Mouse (Mus musculus): ENCODE results near the gene Gbx2. TPM values are rescaled to one million over a fixed set of nuclear protein-coding genes. Genes with fewer than 3 reads are reported as not detected.

Gene Gbx2
- total RNA-seq, 2 experiments from 2014 or later: not detected

- no peak for DNase-seq
These were observed 4.7 kb upstream of the Gbx2 start for GRCm38 (mm10) chr1:89935493-89936348.

- DNase-seq: no peak
These were observed 3.6 kb upstream of the Gbx2 start for GRCm38 (mm10) chr1:89934316-89935260.

- no peak for DNase-seq
These were observed 2.8 kb upstream of the Gbx2 start for GRCm38 (mm10) chr1:89933786-89934185.

GRCm38 (mm10) chr1:89933028-89933427 is 2.0 kb upstream of the Gbx2 start:
- no peak for DNase-seq

- no peak for DNase-seq
These were observed 1.6 kb upstream of the Gbx2 start for GRCm38 (mm10) chr1:89932616-89933015.

GRCm38 (mm10) chr1:89932021-89932423 is 1.0 kb upstream of the Gbx2 start:
- DNase-seq: no peak

GRCm38 (mm10) chr1:89930551-89930950 is 428 bp downstream of the Gbx2 start:
- no peak for DNase-seq

- peak; percentile 20 for DNase-seq
These were observed 1.1 kb downstream of the Gbx2 start for GRCm38 (mm10) chr1:89929721-89930505.

GRCm38 (mm10) chr1:89929181-89929580 is 1.8 kb downstream of the Gbx2 start:
- no peak for DNase-seq

GRCm38 (mm10) chr1:89928676-89929075 is 2.3 kb downstream of the Gbx2 start:
- no peak for DNase-seq

GRCm38 (mm10) chr1:89927061-89927661 is 3.8 kb downstream of the Gbx2 start:
- peak; percentile 33 for DNase-seq

GRCm38 (mm10) chr1:89926583-89927060 is 4.4 kb downstream of the Gbx2 start:
- no peak for DNase-seq

- no peak for DNase-seq
These were observed 5.3 kb downstream of the Gbx2 start for GRCm38 (mm10) chr1:89925501-89926190.

GRCm38 (mm10) chr1:89923642-89924020 is 7.3 kb downstream of the Gbx2 start:
- DNase-seq: no peak

- no peak for DNase-seq
These were observed 7.9 kb downstream of the Gbx2 start for GRCm38 (mm10) chr1:89922883-89923641.

GRCm38 (mm10) chr1:89922282-89922681 is 8.7 kb downstream of the Gbx2 start:
- DNase-seq: no peak

- DNase-seq: no peak
These were observed 9.2 kb downstream of the Gbx2 start for GRCm38 (mm10) chr1:89921806-89922205.

GRCm38 (mm10) chr1:89919206-89919605 is 11.8 kb downstream of the Gbx2 start:
- no peak for DNase-seq

- DNase-seq: no peak
These were observed 12.9 kb downstream of the Gbx2 start for GRCm38 (mm10) chr1:89918111-89918510.

GRCm38 (mm10) chr1:89913611-89914010 is 17.4 kb downstream of the Gbx2 start:
- no peak for DNase-seq

Measured in adrenal gland, postnatal 10 days (tissue).